Mouse (Mus musculus) lung, embryonic 14.5 days (tissue): ENCODE data around the gene Dnal4. TPM values are rescaled to one million over a fixed set of nuclear protein-coding genes. Genes with fewer than 3 reads are reported as not detected.
"Not testable (repeated sequence)": the region's sequence is repeated elsewhere in the genome, so short reads cannot be mapped to it uniquely, and the experiment has no call there.

Experiments
- ATAC-seq: fragments of 200-750 bp; cut with Nextera tagmentation; 2 replicates; pipeline ENCODE4 v1.8.0; 2017; ENCODE audit warnings: mild to moderate bottlenecking, moderate TSS enrichment, moderate library complexity; ENCODE audit not compliant: insufficient read depth
- DNase-seq: peaks from one replicate; pipeline ENCODE4 v3.0.0-alpha.2; 2015
- H3K27ac ChIP-seq: fragments of 300-500 bp; sonication (generic); 2 replicates; pipeline ENCODE4 v1.5.1; 2014; ENCODE audit warnings: low read depth, mild to moderate bottlenecking, moderate library complexity
- H3K27me3 ChIP-seq: fragments of 300-500 bp; sonication (generic); 2 replicates; pipeline ENCODE4 v1.6.1; 2014; ENCODE audit warnings: low read length, control low read depth; ENCODE audit not compliant: insufficient read depth
- H3K36me3 ChIP-seq: fragments of 300-500 bp; sonication (generic); 2 replicates; pipeline ENCODE4 v1.6.1; 2014; ENCODE audit warnings: control low read depth; ENCODE audit not compliant: insufficient read depth
- H3K4me1 ChIP-seq: fragments of 300-500 bp; sonication (generic); 2 replicates; pipeline ENCODE4 v1.6.1; 2014; ENCODE audit warnings: antibody characterized with exemption, control low read depth; ENCODE audit not compliant: insufficient read depth
- H3K4me2 ChIP-seq: fragments of 300-500 bp; sonication (generic); 2 replicates; pipeline ENCODE4 v1.6.1; 2014; ENCODE audit warnings: mild to moderate bottlenecking
- H3K4me3 ChIP-seq: fragments of 300-500 bp; sonication (generic); 2 replicates; pipeline ENCODE4 v1.5.1; 2014; ENCODE audit warnings: low read depth, low read length
- H3K9ac ChIP-seq: fragments of 300-500 bp; sonication (generic); 2 replicates; pipeline ENCODE4 v1.6.1; 2014
- H3K9me3 ChIP-seq: fragments of 300-500 bp; sonication (generic); 2 replicates; pipeline ENCODE4 v1.6.1; 2016; ENCODE audit warnings: low read depth, low read length, control low read depth
- CTCF ChIP-seq: IDR thresholded peaks from 2 replicates; pipeline ENCODE4 v1.5.1; 2016; ENCODE audit warnings: antibody characterized with exemption, low read depth
- WGBS: fragments of 180-500 bp; shearing (Covaris S2); extraction: QIAGEN DNeasy Blood & Tissue Kit; methylation state at CpG from one replicate; pipeline ENCODE4 v1.1.7; 2014; 5-methylcytosine and 5-hydroxymethylcytosine counted together
- polyA plus RNA-seq: library from polyadenylated mRNA; unstranded; fragments of >200 nt; fragmentation: Nextera tagmentation; extraction: Ambion mirVana; gene quantifications from 2 replicates; pipeline ENCODE4 v1.2.1, GENCODE M21; 2014

Dnal4 gene
- polyA plus RNA-seq, 1 experiment from 2014 or later: 61.0 TPM

DNA sequence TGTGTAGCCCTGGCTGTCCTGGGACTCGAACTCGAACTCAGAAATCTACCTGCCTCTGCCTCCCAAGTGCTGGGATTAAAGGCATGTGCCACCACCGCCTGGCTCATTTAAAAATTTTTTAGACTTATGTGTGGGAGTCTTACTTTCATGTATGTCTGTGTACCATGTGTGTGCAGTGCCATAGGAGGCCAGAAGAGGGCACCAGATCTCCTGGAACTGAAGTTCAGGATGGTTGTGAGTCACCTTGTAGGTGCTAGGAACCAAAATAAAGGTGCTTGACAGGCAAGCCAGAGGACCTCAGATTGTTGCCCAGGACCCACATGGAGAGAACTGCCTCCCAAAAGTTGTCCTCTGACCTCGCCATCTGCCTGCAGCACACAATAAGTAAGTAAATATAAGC lies 40.7 kb upstream of the Dnal4 start:
- no peak overlapping the region for H3K4me3 ChIP-seq
- no peaks in the 10 kb centered on the region for H3K4me1 ChIP-seq
- H3K9me3 ChIP-seq: no peaks in the 10 kb centered on the region
- no peaks in the 10 kb centered on the region for H3K27me3 ChIP-seq
- DNase-seq: no peak
- ATAC-seq: no peak
- no peak overlapping the region for H3K9ac ChIP-seq
- no peak overlapping the region for H3K27ac ChIP-seq
- no peak overlapping the region for H3K4me2 ChIP-seq
- WGBS: 82% methylated on average over 4 of the region's 4 CpGs
- peak; percentile 43 for TF ChIP-seq CTCF
- peaks cover 8% of the 10 kb centered on the region for H3K36me3 ChIP-seq

DNA sequence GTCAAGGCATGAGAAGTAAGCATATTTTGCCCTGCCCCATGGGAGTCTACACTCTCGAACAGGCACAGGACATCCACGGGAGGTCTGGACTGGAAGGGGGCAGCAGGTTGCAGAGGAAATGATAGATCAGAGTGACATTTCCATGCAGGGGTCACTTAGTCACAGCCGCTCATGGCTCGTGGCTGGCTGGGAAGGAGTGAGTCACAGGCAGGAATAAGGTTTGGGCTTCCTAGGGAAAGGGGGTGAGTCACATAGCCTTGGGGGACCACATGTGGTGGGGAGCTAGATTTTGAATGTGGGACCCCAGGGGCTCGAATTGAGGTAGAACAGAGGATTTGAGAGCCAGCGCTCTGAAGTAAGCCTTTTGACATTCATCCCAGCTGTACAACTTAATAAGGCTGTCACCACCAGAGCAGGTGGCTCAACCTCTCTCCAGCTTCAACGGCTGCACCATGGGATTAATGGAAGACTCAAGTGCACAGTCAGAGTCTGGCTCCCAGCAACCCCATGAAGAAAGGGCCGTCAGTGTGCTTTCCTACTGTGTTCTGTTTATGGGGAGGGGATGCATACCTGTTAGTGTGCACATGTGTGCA lies 36.1 kb upstream of the Dnal4 start:
- Histone ChIP-seq H3K9ac (no peak overlapping the region), H3K4me2 (no peak overlapping the region), H3K9me3 (no peaks in the 10 kb centered on the region), H3K4me3 (no peak overlapping the region), H3K4me1 (no peaks in the 10 kb centered on the region), H3K27me3 (no peaks in the 10 kb centered on the region), H3K27ac (no peak overlapping the region), H3K36me3 (no peaks in the 10 kb centered on the region)
- TF ChIP-seq CTCF: no peak
- no peak for DNase-seq
- ATAC-seq: no peak
- WGBS: 39% methylated on average over 8 of the region's 8 CpGs

DNA sequence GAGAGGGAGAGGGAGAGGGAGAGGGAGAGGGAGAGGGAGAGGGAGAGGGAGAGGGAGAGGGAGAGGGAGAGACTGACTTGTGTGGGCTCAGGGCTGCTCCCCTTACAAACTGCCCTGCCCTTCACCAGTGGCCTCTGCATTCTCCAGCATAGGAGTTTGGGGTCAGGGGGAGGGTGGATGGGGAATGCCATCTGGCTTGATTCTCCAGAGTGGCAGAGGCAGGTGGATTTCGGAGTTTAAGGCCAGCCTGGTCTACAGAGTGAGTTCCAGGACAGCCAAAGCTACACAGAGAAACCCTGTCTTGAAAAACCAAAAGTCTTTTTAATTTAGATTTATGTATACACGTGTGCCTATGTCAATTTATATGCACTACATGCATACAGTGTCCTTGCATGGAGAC lies 35.2 kb upstream of the Dnal4 start:
- H3K9ac ChIP-seq, H3K4me3 ChIP-seq, H3K27ac ChIP-seq, DNase-seq, H3K4me1 ChIP-seq, H3K27me3 ChIP-seq, H3K9me3 ChIP-seq, H3K36me3 ChIP-seq, H3K4me2 ChIP-seq, ATAC-seq: not testable (repeated sequence)
- WGBS: 56% methylated on average over 2 of the region's 2 CpGs

DNA sequence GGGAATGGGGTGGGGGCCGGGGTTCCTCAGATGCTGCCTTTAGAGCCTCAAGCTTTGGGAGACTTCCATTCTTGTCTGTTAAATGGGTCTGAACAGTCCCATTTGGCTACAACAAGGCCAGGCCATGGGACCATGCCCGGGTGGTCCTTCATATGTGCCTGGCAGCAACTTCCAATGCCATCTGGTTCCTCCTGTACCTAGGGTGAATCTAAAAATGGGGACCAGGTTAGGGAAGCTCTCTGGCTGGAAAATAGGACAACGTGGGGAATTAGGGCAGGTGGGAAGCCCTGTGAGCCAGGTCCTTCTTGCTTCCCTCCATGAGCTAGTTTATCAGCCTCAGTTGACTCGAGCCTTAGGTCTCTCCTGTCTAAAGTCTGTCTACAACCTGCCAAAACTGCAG lies 33.3 kb upstream of the Dnal4 start:
- DNase-seq (no peak), ATAC-seq (no peak)
- Histone ChIP-seq H3K27ac (no peak overlapping the region), H3K4me3 (no peak overlapping the region), H3K27me3 (peaks cover 13% of the 10 kb centered on the region), H3K9me3 (no peaks in the 10 kb centered on the region), H3K4me2 (no peak overlapping the region), H3K9ac (no peak overlapping the region), H3K36me3 (no peaks in the 10 kb centered on the region), H3K4me1 (no peaks in the 10 kb centered on the region)
- WGBS: 62% methylated on average over 4 of the region's 4 CpGs
- no peak for TF ChIP-seq CTCF

DNA sequence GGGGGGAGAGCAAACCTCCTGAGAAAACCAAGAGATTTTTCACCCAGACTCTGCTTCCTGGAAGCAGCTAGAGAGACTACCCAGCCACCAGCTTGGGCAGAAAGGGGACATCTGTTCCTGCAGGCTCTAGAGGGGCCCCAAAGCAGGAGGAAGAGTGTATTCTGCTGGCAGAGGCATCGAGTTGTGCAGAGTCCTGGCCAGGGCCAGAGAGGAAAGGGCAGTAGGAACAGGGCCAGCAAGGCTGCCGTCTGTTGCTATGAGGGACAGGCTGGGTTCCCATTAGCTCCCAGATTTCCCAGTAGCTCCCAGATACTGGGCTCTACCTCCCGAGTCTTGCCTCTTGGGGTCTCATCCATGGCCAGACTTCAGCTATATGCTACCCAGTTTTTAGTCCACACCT lies 32.4 kb upstream of the Dnal4 start:
- no peak for TF ChIP-seq CTCF
- Histone ChIP-seq H3K27ac (no peak overlapping the region), H3K4me2 (no peak overlapping the region), H3K27me3 (peaks cover 22% of the 10 kb centered on the region), H3K4me1 (no peaks in the 10 kb centered on the region), H3K36me3 (no peaks in the 10 kb centered on the region), H3K9me3 (no peaks in the 10 kb centered on the region), H3K4me3 (no peak overlapping the region), H3K9ac (no peak overlapping the region)
- DNase-seq (no peak), ATAC-seq (no peak)
- WGBS: 46% methylated on average over 3 of the region's 3 CpGs

DNA sequence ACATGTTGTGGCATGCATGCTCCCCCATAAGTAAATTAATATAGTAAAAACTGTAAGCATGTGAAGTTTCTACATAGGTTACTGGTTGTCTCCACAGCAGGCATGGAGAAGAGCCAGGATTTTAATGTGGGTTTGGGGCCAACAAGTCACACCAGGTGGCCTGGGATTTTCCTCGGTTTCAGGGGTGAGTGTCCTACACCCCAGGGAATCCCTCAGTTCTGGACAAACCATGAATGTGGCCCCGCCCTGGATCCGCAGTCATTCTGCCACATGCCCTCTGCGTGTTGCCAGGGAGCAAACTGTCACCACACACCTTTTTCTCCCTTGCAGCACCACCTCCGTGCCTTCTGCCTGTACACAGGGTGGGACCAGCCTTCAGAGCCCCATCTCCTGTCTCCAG lies 31.0 kb upstream of the Dnal4 start:
- DNase-seq: no peak
- Histone ChIP-seq H3K9ac (no peak overlapping the region), H3K27me3 (peaks cover 35% of the 10 kb centered on the region), H3K4me3 (no peak overlapping the region), H3K4me2 (no peak overlapping the region), H3K9me3 (no peaks in the 10 kb centered on the region), H3K4me1 (no peaks in the 10 kb centered on the region), H3K27ac (no peak overlapping the region), H3K36me3 (no peaks in the 10 kb centered on the region)
- WGBS: 45% methylated on average over 5 of the region's 5 CpGs
- no peak for TF ChIP-seq CTCF
- ATAC-seq: no peak

DNA sequence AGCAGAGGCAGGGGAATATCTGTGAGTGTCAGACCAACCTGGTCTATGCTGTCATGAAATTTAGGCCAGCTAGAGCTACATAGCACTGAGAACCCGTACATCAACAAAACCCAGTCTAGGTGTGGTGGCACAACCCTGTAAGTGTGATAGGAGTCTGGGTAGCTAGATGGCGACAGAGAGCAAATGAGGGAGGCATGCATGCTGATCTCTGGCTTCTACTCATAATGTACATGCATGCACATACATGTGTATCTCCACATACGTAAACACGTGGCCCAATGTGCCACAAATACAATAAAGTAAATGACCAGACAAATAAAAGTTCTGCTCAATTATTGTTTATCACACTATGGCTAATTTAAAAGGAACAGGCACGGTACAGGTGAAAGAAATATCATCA lies 30.5 kb upstream of the Dnal4 start:
- H3K27me3 ChIP-seq: peaks cover 40% of the 10 kb centered on the region

DNA sequence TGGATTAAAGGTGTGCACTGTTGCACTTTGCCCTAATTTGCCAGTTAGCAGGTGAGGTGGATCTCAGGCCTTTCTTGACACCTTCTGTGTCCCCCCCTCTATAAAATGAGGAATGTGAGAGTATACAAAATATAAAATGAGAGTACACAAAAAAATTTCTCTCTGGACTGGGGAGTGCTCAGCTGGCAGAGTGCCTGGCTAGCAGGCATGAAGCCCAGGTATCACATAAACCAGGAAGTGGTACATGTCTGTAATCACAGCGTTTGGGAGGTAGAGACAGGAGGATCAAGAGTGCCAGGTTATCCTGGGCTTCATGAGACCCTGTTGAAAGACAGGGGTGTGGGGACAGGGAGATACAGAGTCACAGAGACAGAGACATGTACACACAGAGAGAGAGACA lies 29.4 kb upstream of the Dnal4 start:
- Histone ChIP-seq H3K36me3 (no peaks in the 10 kb centered on the region), H3K9me3 (no peaks in the 10 kb centered on the region), H3K9ac (no peak overlapping the region), H3K27ac (no peak overlapping the region), H3K4me2 (no peak overlapping the region), H3K4me3 (no peak overlapping the region), H3K27me3 (peaks cover 50% of the 10 kb centered on the region), H3K4me1 (no peaks in the 10 kb centered on the region)
- ATAC-seq: no peak
- no peak for DNase-seq
- no peak for TF ChIP-seq CTCF
- 24% methylated on average over 1 of the region's 1 CpGs for WGBS

More for the DNA sequence above, 30.5 kb upstream of the Dnal4 start:
- TF ChIP-seq CTCF: peak; percentile 81
- H3K4me2 ChIP-seq: no peak overlapping the region
- H3K4me3 ChIP-seq: no peak overlapping the region
- DNase-seq (peak; percentile 77), ATAC-seq (no peak)
- no peaks in the 10 kb centered on the region for H3K4me1 ChIP-seq
- no peak overlapping the region for H3K27ac ChIP-seq
- H3K36me3 ChIP-seq: no peaks in the 10 kb centered on the region
- WGBS: 32% methylated on average over 5 of the region's 5 CpGs
- no peaks in the 10 kb centered on the region for H3K9me3 ChIP-seq
- H3K9ac ChIP-seq: no peak overlapping the region
